Mouse (Mus musculus): ENCODE measurements around the gene Gm17555. TPM values are rescaled to one million over a fixed set of nuclear protein-coding genes. Genes with fewer than 3 reads are reported as not detected.

Gene Gm17555
- polyA plus RNA-seq, 2 experiments: not detected

DNA sequence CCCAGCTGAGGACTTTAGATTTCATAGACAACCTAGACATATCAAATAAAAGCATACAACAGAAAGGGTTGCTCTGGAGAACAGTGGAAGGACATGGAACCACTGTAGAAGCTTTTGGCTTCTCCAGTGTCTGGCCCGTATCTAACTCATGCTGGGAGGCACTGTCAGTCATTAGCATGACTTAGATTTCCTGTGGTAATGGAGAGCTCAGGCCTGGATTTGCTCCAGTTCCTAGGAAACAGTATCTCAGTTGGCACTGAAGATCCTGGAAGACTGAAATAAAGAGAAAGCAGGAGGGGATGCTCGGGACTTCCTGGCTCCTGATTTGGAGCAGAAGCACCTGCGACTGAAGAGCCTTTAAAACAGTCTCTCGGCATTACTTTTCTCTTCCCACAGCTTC is 12.7 kb downstream of the Gm17555 start:
- no peak for TF ChIP-seq POLR2A (IDR thresholded peaks at IDR 0.05; ENCODE audit: borderline replicate concordance, extremely low read depth, insufficient read depth, insufficient read length)
- no peak overlapping the region for H3K4me2 ChIP-seq (replicated peaks; ENCODE audit: low read depth, low read length, severe bottlenecking)
- ATAC-seq (ENCODE audit: low FRiP score, low read depth) (no peak), DNase-seq (ENCODE audit: low spot score) (no peak)
- H3K9ac ChIP-seq (ENCODE audit: low read depth, low read length, severe bottlenecking): no peak overlapping the region
- WGBS: 76% methylated on average over 4 of the region's 4 CpGs
- H3K27me3 ChIP-seq (ENCODE audit: control insufficient read depth, insufficient read depth, low read length): no peaks in the 10 kb centered on the region
- no peak overlapping the region for H3K27ac ChIP-seq (replicated peaks; ENCODE audit: low read depth, low read length)
- H3K9me3 ChIP-seq (ENCODE audit: control insufficient read depth, low read length): no peaks in the 10 kb centered on the region
- H3K36me3 ChIP-seq (ENCODE audit: control insufficient read depth, insufficient read depth, low read length): no peaks in the 10 kb centered on the region
- no peaks in the 10 kb centered on the region for H3K4me1 ChIP-seq (ENCODE audit: control insufficient read depth, insufficient read depth, low read length)
- H3K4me3 ChIP-seq (replicated peaks; ENCODE audit: low read length): no peak overlapping the region

DNA sequence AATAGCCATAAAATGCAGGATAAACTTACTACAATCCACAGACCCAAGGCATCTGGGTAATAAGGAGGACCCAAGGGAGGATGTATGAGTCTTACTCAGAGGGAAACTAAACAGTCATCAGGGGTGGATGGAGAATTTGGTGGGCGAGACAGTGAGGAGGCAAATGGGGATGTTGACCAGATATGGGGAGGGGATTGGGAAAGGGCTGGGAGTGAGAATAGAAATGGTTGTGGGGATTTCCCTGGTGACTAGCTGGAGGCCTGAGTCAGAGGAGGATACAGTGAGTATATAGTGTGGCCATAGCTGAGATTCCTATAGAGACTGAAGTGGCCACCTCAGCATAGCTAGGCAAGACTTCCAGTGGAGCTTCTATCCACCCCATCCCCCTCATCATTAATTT is 16.8 kb downstream of the Gm17555 start:
- DNase-seq (ENCODE audit: low spot score): no peak
- Histone ChIP-seq H3K9me3 (ENCODE audit: control insufficient read depth, low read length) (no peaks in the 10 kb centered on the region; the same call in 1 of the 2 replicates), H3K27me3 (ENCODE audit: control insufficient read depth, insufficient read depth, low read length) (no peaks in the 10 kb centered on the region), H3K4me2 (replicated peaks; ENCODE audit: low read depth, low read length, severe bottlenecking) (no peak overlapping the region), H3K4me3 (replicated peaks; ENCODE audit: low read length) (no peak overlapping the region), H3K4me1 (ENCODE audit: control insufficient read depth, insufficient read depth, low read length) (no peaks in the 10 kb centered on the region), H3K9ac (ENCODE audit: low read depth, low read length, severe bottlenecking) (no peak overlapping the region), H3K36me3 (ENCODE audit: control insufficient read depth, insufficient read depth, low read length) (no peaks in the 10 kb centered on the region), H3K27ac (replicated peaks; ENCODE audit: low read depth, low read length) (no peak overlapping the region)
- 84% methylated on average over 1 of the region's 1 CpGs for WGBS
- TF ChIP-seq POLR2A (IDR thresholded peaks at IDR 0.05; ENCODE audit: borderline replicate concordance, extremely low read depth, insufficient read depth, insufficient read length): no peak
- ATAC-seq (ENCODE audit: low FRiP score, low read depth): no peak

DNA sequence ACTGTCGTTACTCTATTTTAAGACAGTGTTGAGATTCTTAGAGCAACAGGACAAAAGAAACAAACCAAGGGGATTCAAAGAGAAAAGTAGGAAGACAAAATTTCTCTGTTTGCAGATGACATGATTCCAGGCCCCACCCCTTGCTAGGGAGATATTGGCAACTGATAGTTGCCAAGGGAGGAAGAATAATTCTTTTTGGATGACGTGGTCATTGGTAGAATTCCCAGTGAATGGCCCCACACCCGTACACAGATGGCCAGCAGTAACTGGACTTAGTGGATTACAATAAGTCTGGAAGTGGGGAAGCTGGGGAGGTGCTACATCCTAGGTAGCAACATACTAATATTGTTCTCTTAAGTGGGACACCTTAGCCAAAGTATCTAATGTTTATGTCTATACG is 22.0 kb downstream of the Gm17555 start:
- Histone ChIP-seq H3K9me3 (ENCODE audit: control insufficient read depth, low read length) (no peaks in the 10 kb centered on the region; the same call in 1 of the 2 replicates), H3K4me2 (replicated peaks; ENCODE audit: low read depth, low read length, severe bottlenecking) (no peak overlapping the region), H3K4me1 (ENCODE audit: control insufficient read depth, insufficient read depth, low read length) (no peaks in the 10 kb centered on the region), H3K27ac (replicated peaks; ENCODE audit: low read depth, low read length) (no peak overlapping the region), H3K4me3 (replicated peaks; ENCODE audit: low read length) (no peak overlapping the region), H3K36me3 (ENCODE audit: control insufficient read depth, insufficient read depth, low read length) (no peaks in the 10 kb centered on the region), H3K27me3 (ENCODE audit: control insufficient read depth, insufficient read depth, low read length) (no peaks in the 10 kb centered on the region), H3K9ac (ENCODE audit: low read depth, low read length, severe bottlenecking) (no peak overlapping the region)
- TF ChIP-seq POLR2A (IDR thresholded peaks at IDR 0.05; ENCODE audit: borderline replicate concordance, extremely low read depth, insufficient read depth, insufficient read length): no peak
- 85% methylated on average over 4 of the region's 4 CpGs for WGBS
- ATAC-seq (ENCODE audit: low FRiP score, low read depth): no peak
- peak; percentile 3 for DNase-seq (ENCODE audit: low spot score)

DNA sequence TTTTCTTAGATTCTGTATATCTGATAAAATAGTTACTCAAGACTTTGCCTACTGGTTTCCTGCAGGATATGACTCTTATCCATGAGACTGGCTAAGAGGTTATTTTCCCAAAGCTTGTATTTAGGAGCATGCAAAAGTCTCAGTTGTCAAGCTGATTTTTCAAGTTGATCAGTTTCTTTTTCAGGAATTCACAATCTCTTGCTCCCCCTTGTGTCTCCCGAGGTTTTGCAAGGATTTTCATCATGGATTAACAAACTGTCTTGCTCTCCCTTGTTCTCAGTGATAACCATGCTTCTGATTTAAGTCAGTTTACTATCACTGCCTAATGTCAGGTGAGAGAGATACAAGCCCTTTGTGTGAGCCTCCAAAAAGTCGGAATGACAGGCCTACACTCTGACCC is 30.5 kb downstream of the Gm17555 start:
- H3K4me3 ChIP-seq (replicated peaks; ENCODE audit: low read length): no peak overlapping the region
- no peaks in the 10 kb centered on the region for H3K36me3 ChIP-seq (ENCODE audit: control insufficient read depth, insufficient read depth, low read length)
- ATAC-seq (ENCODE audit: low FRiP score, low read depth) (no peak), DNase-seq (ENCODE audit: low spot score) (peak; percentile 11)
- no peaks in the 10 kb centered on the region for H3K4me1 ChIP-seq (ENCODE audit: control insufficient read depth, insufficient read depth, low read length)
- 38% methylated on average over 2 of the region's 2 CpGs for WGBS
- no peak overlapping the region for H3K27ac ChIP-seq (replicated peaks; ENCODE audit: low read depth, low read length)
- H3K9ac ChIP-seq (ENCODE audit: low read depth, low read length, severe bottlenecking): no peak overlapping the region
- H3K27me3 ChIP-seq (ENCODE audit: control insufficient read depth, insufficient read depth, low read length): no peaks in the 10 kb centered on the region
- H3K9me3 ChIP-seq (ENCODE audit: control insufficient read depth, low read length): no peaks in the 10 kb centered on the region
- no peak for TF ChIP-seq POLR2A (IDR thresholded peaks at IDR 0.05; ENCODE audit: borderline replicate concordance, extremely low read depth, insufficient read depth, insufficient read length)
- no peak overlapping the region for H3K4me2 ChIP-seq (replicated peaks; ENCODE audit: low read depth, low read length, severe bottlenecking)

DNA sequence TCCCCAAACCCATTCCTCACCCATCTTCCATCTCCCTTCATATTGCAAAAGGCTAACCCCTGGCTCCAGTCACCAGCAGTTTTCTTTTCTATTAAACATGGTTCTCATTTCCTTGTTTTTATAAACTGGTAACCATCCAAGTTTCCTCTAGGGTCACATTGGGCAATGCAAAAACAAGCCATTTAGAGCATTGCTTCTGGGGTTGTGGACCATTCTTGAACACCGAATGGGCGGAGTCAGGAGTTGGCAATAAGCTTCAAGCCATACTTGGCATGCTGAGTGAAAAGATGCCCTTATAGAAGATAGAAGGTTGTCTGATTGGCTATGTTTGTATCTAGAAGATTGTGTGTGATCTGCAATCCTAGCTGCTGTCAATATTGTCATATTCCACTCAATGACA is 33.6 kb downstream of the Gm17555 start:
- no peaks in the 10 kb centered on the region for H3K4me1 ChIP-seq (ENCODE audit: control insufficient read depth, insufficient read depth, low read length)
- ATAC-seq (ENCODE audit: low FRiP score, low read depth) (no peak), DNase-seq (ENCODE audit: low spot score) (no peak)
- no peak for TF ChIP-seq POLR2A (IDR thresholded peaks at IDR 0.05; ENCODE audit: borderline replicate concordance, extremely low read depth, insufficient read depth, insufficient read length)
- no peaks in the 10 kb centered on the region for H3K27me3 ChIP-seq (ENCODE audit: control insufficient read depth, insufficient read depth, low read length)
- H3K4me2 ChIP-seq (replicated peaks; ENCODE audit: low read depth, low read length, severe bottlenecking): no peak overlapping the region
- no peaks in the 10 kb centered on the region for H3K9me3 ChIP-seq (ENCODE audit: control insufficient read depth, low read length)
- no peaks in the 10 kb centered on the region for H3K36me3 ChIP-seq (ENCODE audit: control insufficient read depth, insufficient read depth, low read length)
- no peak overlapping the region for H3K27ac ChIP-seq (replicated peaks; ENCODE audit: low read depth, low read length)
- H3K4me3 ChIP-seq (replicated peaks; ENCODE audit: low read length): no peak overlapping the region
- 94% methylated on average over 2 of the region's 2 CpGs for WGBS
- no peak overlapping the region for H3K9ac ChIP-seq (ENCODE audit: low read depth, low read length, severe bottlenecking)

DNA sequence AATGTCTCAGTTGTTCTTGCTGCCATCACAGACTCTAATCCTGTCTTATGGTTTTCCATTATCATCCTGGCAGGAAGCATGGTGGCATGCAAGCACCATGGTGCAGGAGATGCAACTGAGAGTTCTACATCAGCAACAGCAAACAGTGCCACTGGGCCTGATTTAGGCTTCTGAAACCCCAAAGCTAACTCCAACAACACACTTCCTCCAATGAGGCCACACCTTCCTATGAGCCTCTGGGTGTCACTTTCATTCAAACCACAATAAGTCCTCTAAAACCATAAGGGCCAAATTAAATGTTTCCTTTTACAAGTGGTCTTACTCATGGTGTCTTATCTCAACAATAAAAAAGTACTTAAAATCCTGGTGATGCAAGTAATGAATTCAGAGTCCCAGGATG is 37.3 kb downstream of the Gm17555 start:
- Histone ChIP-seq H3K4me3 (replicated peaks; ENCODE audit: low read length) (no peak overlapping the region), H3K9ac (ENCODE audit: low read depth, low read length, severe bottlenecking) (no peak overlapping the region), H3K36me3 (ENCODE audit: control insufficient read depth, insufficient read depth, low read length) (no peaks in the 10 kb centered on the region), H3K9me3 (ENCODE audit: control insufficient read depth, low read length) (no peaks in the 10 kb centered on the region), H3K27me3 (ENCODE audit: control insufficient read depth, insufficient read depth, low read length) (no peaks in the 10 kb centered on the region), H3K4me1 (ENCODE audit: control insufficient read depth, insufficient read depth, low read length) (no peaks in the 10 kb centered on the region), H3K4me2 (replicated peaks; ENCODE audit: low read depth, low read length, severe bottlenecking) (no peak overlapping the region), H3K27ac (replicated peaks; ENCODE audit: low read depth, low read length) (no peak overlapping the region)
- DNase-seq (ENCODE audit: low spot score) (no peak), ATAC-seq (ENCODE audit: low FRiP score, low read depth) (no peak)
- no peak for TF ChIP-seq POLR2A (IDR thresholded peaks at IDR 0.05; ENCODE audit: borderline replicate concordance, extremely low read depth, insufficient read depth, insufficient read length)

Other genes with a start within 250 kb of the Gm17555 start
- gene Fgf7, start 180.4 kb upstream of the Gm17555 start, polyA plus RNA-seq (2012; rRNA removed): 11.8 and 13.2 TPM in 2 replicates
- 13.1 and 15.7 TPM in 2 replicates for gene Fgf7, start 180.4 kb upstream of the Gm17555 start, polyA plus RNA-seq (2014; fragmentation: Nextera tagmentation; extraction: Ambion mirVana)
- not detected in 2 replicates for gene Fam227b, start 63.1 kb upstream of the Gm17555 start, polyA plus RNA-seq (2012; rRNA removed)
- gene Fam227b, start 63.1 kb upstream of the Gm17555 start, polyA plus RNA-seq (2014; fragmentation: Nextera tagmentation; extraction: Ambion mirVana): not detected in 2 replicates
- 11.9 and 18.9 TPM in 2 replicates for gene Dtwd1, start 63.0 kb upstream of the Gm17555 start, polyA plus RNA-seq (2012; rRNA removed)
- 27.6 and 30.2 TPM in 2 replicates for gene Dtwd1, start 63.0 kb upstream of the Gm17555 start, polyA plus RNA-seq (2014; fragmentation: Nextera tagmentation; extraction: Ambion mirVana)

All from limb, embryonic 14.5 days (tissue).